Mouse (Mus musculus) neural tube, embryonic 14.5 days (tissue): ENCODE measurements around the gene Rrbp1. TPM values are rescaled to one million over a fixed set of nuclear protein-coding genes. Genes with fewer than 3 reads are reported as not detected.

Experiments used
- ATAC-seq: fragments of 200-750 bp; cut with Nextera tagmentation; 2 replicates; pipeline ENCODE4 v1.8.0; 2017; ENCODE audit warnings: low read depth, mild to moderate bottlenecking, moderate TSS enrichment, moderate library complexity
- H3K27ac ChIP-seq: fragments of 300-500 bp; sonication (generic); 2 replicates; pipeline ENCODE4 v1.5.1; 2014; ENCODE audit warnings: low read depth, mild to moderate bottlenecking, control low read depth, low read length, moderate library complexity, mixed read lengths
- H3K27me3 ChIP-seq: fragments of 300-500 bp; sonication (generic); 2 replicates; pipeline ENCODE4 v1.6.1; 2014; ENCODE audit warnings: low read length; ENCODE audit not compliant: control insufficient read depth, insufficient read depth
- H3K36me3 ChIP-seq: fragments of 300-500 bp; sonication (generic); 2 replicates; pipeline ENCODE4 v1.6.1; 2014; ENCODE audit warnings: low read length, mixed read lengths; ENCODE audit not compliant: control insufficient read depth, insufficient read depth
- H3K4me1 ChIP-seq: fragments of 300-500 bp; sonication (generic); 2 replicates; pipeline ENCODE4 v1.6.1; 2014; ENCODE audit warnings: low read length; ENCODE audit not compliant: control insufficient read depth, insufficient read depth
- H3K4me2 ChIP-seq: fragments of 300-500 bp; sonication (generic); 2 replicates; pipeline ENCODE4 v1.6.1; 2014; ENCODE audit warnings: mild to moderate bottlenecking, low read depth, low read length, control low read depth
- H3K4me3 ChIP-seq: fragments of 300-500 bp; sonication (generic); 2 replicates; pipeline ENCODE4 v1.5.1; 2014; ENCODE audit warnings: low read depth, low read length, control low read depth, mixed read lengths
- H3K9ac ChIP-seq: fragments of 300-500 bp; sonication (generic); replicated peaks from 2 replicates; pipeline ENCODE4 v1.6.1; 2014; ENCODE audit warnings: low read depth, mild to moderate bottlenecking, control low read depth, low read length, mixed read lengths
- H3K9me3 ChIP-seq: fragments of 300-500 bp; sonication (generic); 2 replicates; pipeline ENCODE4 v1.6.1; 2016; ENCODE audit warnings: low read length; ENCODE audit not compliant: control insufficient read depth
- WGBS: fragments of 180-500 bp; shearing (Covaris S2); extraction: QIAGEN DNeasy Blood & Tissue Kit; methylation state at CpG from one replicate; pipeline ENCODE4 v1.1.7; 2014; 5-methylcytosine and 5-hydroxymethylcytosine counted together
- polyA plus RNA-seq: library from polyadenylated mRNA; unstranded; fragments of >200 nt; fragmentation: Nextera tagmentation; extraction: Ambion mirVana; gene quantifications from 2 replicates; pipeline ENCODE4 v1.2.1, GENCODE M21; 2014

Rrbp1 gene
- polyA plus RNA-seq, 1 experiment from 2014 or later = 32.7 TPM

- ATAC-seq = no peak
- 65% methylated on average over 5 of the region's 5 CpGs for WGBS
Measured at GRCm38 (mm10) chr2:143917622-143918021, 93.4 kb downstream of the Rrbp1 start.

GRCm38 (mm10) chr2:143916229-143916628 lies 94.8 kb downstream of the Rrbp1 start:
- H3K27ac ChIP-seq = peak overlapping the region; percentile 98; the same call in 1 of the 2 replicates
- no peak for ATAC-seq
- H3K4me3 ChIP-seq = peak overlapping the region; percentile 83
- H3K9ac ChIP-seq = peak overlapping the region; percentile 90
- 7% methylated on average over 5 of the region's 5 CpGs for WGBS
- H3K4me2 ChIP-seq = peak overlapping the region; percentile 87
- peaks cover 26% of the 10 kb centered on the region for H3K4me1 ChIP-seq
- H3K36me3 ChIP-seq = no peaks in the 10 kb centered on the region
- no peaks in the 10 kb centered on the region for H3K27me3 ChIP-seq
- H3K9me3 ChIP-seq = no peaks in the 10 kb centered on the region

More at GRCm38 (mm10) chr2:143917622-143918021, 93.4 kb downstream of the Rrbp1 start:
- Histone ChIP-seq H3K27ac (no peak overlapping the region), H3K9me3 (no peaks in the 10 kb centered on the region), H3K9ac (no peak overlapping the region), H3K4me3 (no peak overlapping the region), H3K4me1 (peaks cover 26% of the 10 kb centered on the region), H3K4me2 (peak overlapping the region; percentile 17; the same call in 1 of the 2 replicates), H3K27me3 (no peaks in the 10 kb centered on the region), H3K36me3 (no peaks in the 10 kb centered on the region)

- peak overlapping the region; percentile 87 for H3K4me2 ChIP-seq
- peak; percentile 67 for ATAC-seq
- peak overlapping the region; percentile 90 for H3K9ac ChIP-seq
- peak overlapping the region; percentile 83 for H3K4me3 ChIP-seq
- H3K36me3 ChIP-seq = no peaks in the 10 kb centered on the region
- no peaks in the 10 kb centered on the region for H3K9me3 ChIP-seq
- H3K27ac ChIP-seq = peak overlapping the region; percentile 98
- WGBS = under 1% methylated on average over 32 of the region's 32 CpGs
- H3K27me3 ChIP-seq = no peaks in the 10 kb centered on the region
- peaks cover 23% of the 10 kb centered on the region for H3K4me1 ChIP-seq
Measured at GRCm38 (mm10) chr2:143915600-143916135, 95.4 kb downstream of the Rrbp1 start.

- ATAC-seq = peak; percentile 96
- H3K27ac ChIP-seq = peak within 1 kb of the TSS; percentile 98
- under 1% methylated on average over 70 of the region's 71 CpGs for WGBS
- peaks cover 21% of the 10 kb centered on the region for H3K4me1 ChIP-seq
- H3K9ac ChIP-seq = peak within 1 kb of the TSS; percentile 90
- no peaks in the 10 kb centered on the region for H3K9me3 ChIP-seq
- peak within 1 kb of the TSS; percentile 83 for H3K4me3 ChIP-seq
- H3K27me3 ChIP-seq = no peaks in the 10 kb centered on the region
- peak within 1 kb of the TSS; percentile 87 for H3K4me2 ChIP-seq
- H3K36me3 ChIP-seq = no peaks in the 10 kb centered on the region
Measured at GRCm38 (mm10) chr2:143914760-143915599, 96.1 kb downstream of the Rrbp1 start, which contains the start of gene Dstn. Gene Dstn, plus strand, starts transcription at chr2:143915320.

- Histone ChIP-seq H3K4me3 (peak overlapping the region; percentile 83), H3K9me3 (no peaks in the 10 kb centered on the region), H3K27me3 (no peaks in the 10 kb centered on the region), H3K27ac (peak overlapping the region; percentile 98; the same call in 1 of the 2 replicates), H3K4me2 (peak overlapping the region; percentile 87), H3K9ac (peak overlapping the region; percentile 90), H3K4me1 (peaks cover 20% of the 10 kb centered on the region), H3K36me3 (no peaks in the 10 kb centered on the region)
- ATAC-seq = no peak
- WGBS = 7% methylated on average over 10 of the region's 10 CpGs
Measured at GRCm38 (mm10) chr2:143914221-143914620, 96.8 kb downstream of the Rrbp1 start.

- no peak for ATAC-seq
Measured at GRCm38 (mm10) chr2:143912199-143912598, 98.9 kb downstream of the Rrbp1 start.

GRCm38 (mm10) chr2:143909230-143909629 lies 101.8 kb downstream of the Rrbp1 start:
- ATAC-seq = no peak
- H3K4me1 ChIP-seq = no peaks in the 10 kb centered on the region
- 87% methylated on average over 2 of the region's 2 CpGs for WGBS

More at GRCm38 (mm10) chr2:143912199-143912598, 98.9 kb downstream of the Rrbp1 start:
- Histone ChIP-seq H3K4me3 (no peak overlapping the region), H3K36me3 (no peaks in the 10 kb centered on the region), H3K4me2 (no peak overlapping the region), H3K27ac (no peak overlapping the region), H3K9me3 (no peaks in the 10 kb centered on the region), H3K27me3 (no peaks in the 10 kb centered on the region), H3K4me1 (peaks cover 11% of the 10 kb centered on the region), H3K9ac (no peak overlapping the region)
- WGBS = 88% methylated on average over 2 of the region's 2 CpGs

GRCm38 (mm10) chr2:143904896-143905295 lies 106.2 kb downstream of the Rrbp1 start:
- no peak for ATAC-seq
- WGBS = 79% methylated on average over 5 of the region's 5 CpGs
- no peaks in the 10 kb centered on the region for H3K27me3 ChIP-seq
- H3K36me3 ChIP-seq = no peaks in the 10 kb centered on the region
- H3K9ac ChIP-seq = no peak overlapping the region
- H3K4me1 ChIP-seq = no peaks in the 10 kb centered on the region
- no peak overlapping the region for H3K27ac ChIP-seq
- no peak overlapping the region for H3K4me2 ChIP-seq
- no peak overlapping the region for H3K4me3 ChIP-seq
- no peaks in the 10 kb centered on the region for H3K9me3 ChIP-seq

More at GRCm38 (mm10) chr2:143909230-143909629, 101.8 kb downstream of the Rrbp1 start:
- Histone ChIP-seq H3K4me3 (no peak overlapping the region), H3K27ac (no peak overlapping the region), H3K27me3 (no peaks in the 10 kb centered on the region), H3K4me2 (no peak overlapping the region), H3K9me3 (no peaks in the 10 kb centered on the region), H3K9ac (no peak overlapping the region), H3K36me3 (no peaks in the 10 kb centered on the region)
